Mouse (Mus musculus) kidney, adult 2 months (tissue): ENCODE data around the gene Rimbp2. TPM values are rescaled to one million over a fixed set of nuclear protein-coding genes. Genes with fewer than 3 reads are reported as not detected.

Experiments used
- DNase-seq: peaks from one replicate; pipeline ENCODE4 v3.0.0; 2021
- H3K27ac ChIP-seq: fragments of 200-500 bp; 2 replicates; pipeline ENCODE4 v1.5.1; 2012; ENCODE audit warnings: low read depth, low read length, control low read depth, inconsistent platforms; ENCODE audit not compliant: insufficient read depth
- H3K27me3 ChIP-seq: fragments of 200-500 bp; replicated peaks from 2 replicates; pipeline ENCODE4 v1.6.1; 2012; ENCODE audit warnings: mild to moderate bottlenecking, moderate library complexity, low read length, inconsistent platforms; ENCODE audit not compliant: control insufficient read depth, insufficient read depth
- H3K36me3 ChIP-seq: fragments of 200-500 bp; 2 replicates; pipeline ENCODE4 v1.6.1; 2012; ENCODE audit warnings: mild to moderate bottlenecking, moderate library complexity, low read length, inconsistent platforms; ENCODE audit not compliant: control insufficient read depth, insufficient read depth
- H3K4me1 ChIP-seq: fragments of 200-500 bp; 2 replicates; pipeline ENCODE4 v1.6.1; 2011; ENCODE audit warnings: low read length; ENCODE audit not compliant: control insufficient read depth, insufficient read depth
- H3K4me3 ChIP-seq: fragments of 200-500 bp; 2 replicates; pipeline ENCODE4 v1.5.1; 2011; ENCODE audit warnings: mild to moderate bottlenecking, low read depth, low read length, control low read depth; ENCODE audit not compliant: insufficient read depth
- CTCF ChIP-seq: fragments of 200-500 bp; conservative IDR thresholded peaks from 2 replicates; pipeline ENCODE4 v1.5.1; 2011; ENCODE audit warnings: low read depth, mild to moderate bottlenecking, control low read depth, low read length, moderate library complexity, mixed read lengths; ENCODE audit not compliant: insufficient read depth, insufficient read length
- POLR2A ChIP-seq: fragments of 200-500 bp; IDR thresholded peaks from one replicate; pipeline ENCODE4 v1.6.1; 2011; ENCODE audit warnings: low read depth, low read length, control low read depth
- WGBS: fragments of 180-500 bp; shearing (Covaris S2); methylation state at CpG from one replicate; pipeline ENCODE4 v1.1.7; 2018; 5-methylcytosine and 5-hydroxymethylcytosine counted together
- polyA plus RNA-seq: library from polyadenylated mRNA; depleted of rRNA; stranded (reverse); fragments of >200 nt; gene quantifications from 2 replicates; pipeline ENCODE4 v1.2.3, GENCODE M21; 2012

The Rimbp2 gene
- polyA plus RNA-seq, 1 experiment = 0.55 TPM

DNA sequence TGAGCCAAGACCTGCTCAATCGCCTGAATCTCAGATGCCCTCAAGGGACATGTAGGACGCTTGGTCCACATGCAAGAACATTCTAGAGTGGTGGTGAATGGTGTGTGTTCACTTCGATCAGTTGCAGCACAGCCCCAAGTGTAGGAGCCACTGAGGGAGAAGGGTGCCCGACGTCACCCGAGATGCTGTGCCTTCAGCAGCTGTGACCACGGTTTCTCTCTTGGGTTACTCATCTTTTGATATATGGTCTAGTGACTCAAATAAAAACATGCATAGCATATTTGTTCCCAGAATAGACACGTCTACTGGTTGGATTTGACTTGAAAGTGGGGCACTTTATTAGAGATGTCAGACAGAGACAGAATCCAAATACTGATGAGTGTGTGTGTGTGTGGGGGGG, 105.5 kb downstream of the Rimbp2 start:
- 63% methylated on average over 8 of the region's 8 CpGs for WGBS
- Histone ChIP-seq H3K4me1 (no peaks in the 10 kb centered on the region), H3K27me3 (no peaks in the 10 kb centered on the region), H3K4me3 (no peak overlapping the region), H3K36me3 (no peaks in the 10 kb centered on the region), H3K27ac (no peak overlapping the region)
- no peak for DNase-seq
- TF ChIP-seq CTCF (no peak), POLR2A (no peak)

DNA sequence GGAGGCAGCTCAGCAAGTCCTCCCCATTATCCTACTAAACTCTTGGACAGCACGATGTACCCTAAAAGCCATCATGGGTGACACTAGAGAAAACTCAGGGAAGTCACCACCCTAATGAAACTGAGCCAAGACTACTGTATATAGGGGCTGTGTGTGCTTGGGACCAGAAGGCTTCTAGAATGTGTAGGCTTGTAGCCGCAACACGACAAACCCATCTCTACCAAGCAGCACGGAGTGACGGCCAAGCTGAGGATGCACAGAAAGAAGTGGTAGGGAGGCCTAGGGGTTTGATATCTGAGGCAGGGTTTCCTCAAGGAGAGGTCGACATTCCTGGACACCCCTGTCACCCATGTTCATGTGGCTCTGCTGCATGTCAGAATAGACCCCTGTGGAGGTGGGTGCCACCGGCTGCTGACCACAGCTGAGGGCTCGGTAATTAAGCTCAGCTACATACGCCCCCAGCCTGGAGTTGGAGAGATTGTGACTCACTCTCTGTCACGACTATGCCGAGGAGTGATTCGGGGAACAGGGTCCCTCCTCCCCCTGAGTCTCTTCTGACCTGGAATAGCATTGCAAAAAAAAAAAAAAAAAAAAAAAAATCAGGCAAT, 106.7 kb downstream of the Rimbp2 start:
- Histone ChIP-seq H3K4me3 (no peak overlapping the region), H3K36me3 (no peaks in the 10 kb centered on the region), H3K4me1 (no peaks in the 10 kb centered on the region), H3K27ac (no peak overlapping the region), H3K27me3 (no peaks in the 10 kb centered on the region)
- no peak for DNase-seq
- WGBS = 76% methylated on average over 12 of the region's 12 CpGs
- no peak for TF ChIP-seq CTCF
- TF ChIP-seq POLR2A = no peak

DNA sequence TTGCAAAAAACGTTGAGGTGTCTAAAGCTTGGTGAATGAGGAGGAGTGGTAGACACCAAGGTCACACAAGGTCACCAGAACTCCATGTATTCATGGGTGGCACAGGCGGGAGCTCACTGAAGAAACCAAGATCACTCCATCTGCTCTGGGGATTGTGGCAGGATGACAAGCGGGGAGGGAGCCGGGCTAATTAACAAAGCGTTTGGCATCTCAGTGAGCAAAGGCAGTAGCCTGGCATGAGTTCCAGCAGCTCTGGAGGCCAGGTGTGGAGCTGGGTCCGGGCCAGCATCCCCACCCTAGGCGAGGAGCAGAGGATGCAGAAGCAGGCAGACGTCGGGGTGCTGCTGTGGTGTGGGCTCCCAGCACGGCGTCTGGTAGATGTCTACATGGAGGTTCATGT, 108.3 kb downstream of the Rimbp2 start:
- Histone ChIP-seq H3K4me3 (no peak overlapping the region), H3K4me1 (no peaks in the 10 kb centered on the region), H3K27me3 (no peaks in the 10 kb centered on the region), H3K36me3 (no peaks in the 10 kb centered on the region), H3K27ac (no peak overlapping the region)
- DNase-seq = no peak
- no peak for TF ChIP-seq POLR2A
- no peak for TF ChIP-seq CTCF
- 86% methylated on average over 11 of the region's 11 CpGs for WGBS

DNA sequence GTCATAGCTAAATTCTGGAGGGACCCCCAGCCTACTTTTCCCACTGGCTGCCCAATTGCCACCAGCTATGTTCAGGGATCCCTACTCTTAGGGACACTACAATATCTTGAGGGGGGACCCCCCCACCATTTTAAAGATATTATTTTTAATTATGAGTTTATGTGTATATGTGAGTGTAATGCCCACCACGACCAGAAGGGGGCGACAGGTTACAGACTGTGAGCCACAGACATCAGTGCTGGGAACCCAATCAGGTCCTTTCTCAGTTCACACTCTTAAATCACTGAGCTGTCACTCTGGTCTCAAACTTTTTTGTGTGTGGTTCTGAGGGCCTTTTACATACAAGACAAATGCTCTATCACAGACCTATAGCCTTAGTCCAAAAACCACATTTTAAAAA, 109.3 kb downstream of the Rimbp2 start:
- TF ChIP-seq CTCF (0 out of 2 replicates have a peak, but pooled peaks have one; percentile 16), POLR2A (no peak)
- no peaks in the 10 kb centered on the region for H3K4me1 ChIP-seq
- H3K27me3 ChIP-seq = no peaks in the 10 kb centered on the region
- H3K36me3 ChIP-seq = no peaks in the 10 kb centered on the region
- WGBS = 46% methylated on average over 2 of the region's 2 CpGs
- DNase-seq = no peak
- H3K4me3 ChIP-seq = no peak overlapping the region
- H3K27ac ChIP-seq = no peak overlapping the region

DNA sequence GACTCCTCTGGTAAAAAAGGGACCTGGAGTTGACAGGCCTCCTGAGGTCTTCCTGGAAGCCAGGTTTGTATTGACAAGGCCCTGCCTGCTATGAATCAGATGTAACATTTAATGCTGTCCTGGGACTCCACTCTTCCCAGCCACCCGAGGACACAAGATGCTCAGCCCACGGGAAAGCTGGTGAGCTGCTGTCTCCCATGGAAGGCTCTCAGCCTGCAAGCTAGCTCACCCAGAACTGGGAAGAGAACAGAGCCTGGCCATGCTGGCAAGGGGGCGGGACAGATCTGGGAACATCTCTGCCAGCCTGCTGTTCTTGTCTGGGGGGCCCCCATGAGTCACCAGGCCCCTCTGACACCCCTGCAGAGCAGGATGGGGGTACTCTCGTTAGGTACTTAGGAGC, 111.7 kb downstream of the Rimbp2 start:
- H3K4me1 ChIP-seq = no peaks in the 10 kb centered on the region
- no peak overlapping the region for H3K4me3 ChIP-seq
- DNase-seq = no peak
- WGBS = 66% methylated on average over 4 of the region's 4 CpGs
- H3K36me3 ChIP-seq = no peaks in the 10 kb centered on the region
- no peaks in the 10 kb centered on the region for H3K27me3 ChIP-seq
- H3K27ac ChIP-seq = no peak overlapping the region
- TF ChIP-seq CTCF = no peak
- no peak for TF ChIP-seq POLR2A

DNA sequence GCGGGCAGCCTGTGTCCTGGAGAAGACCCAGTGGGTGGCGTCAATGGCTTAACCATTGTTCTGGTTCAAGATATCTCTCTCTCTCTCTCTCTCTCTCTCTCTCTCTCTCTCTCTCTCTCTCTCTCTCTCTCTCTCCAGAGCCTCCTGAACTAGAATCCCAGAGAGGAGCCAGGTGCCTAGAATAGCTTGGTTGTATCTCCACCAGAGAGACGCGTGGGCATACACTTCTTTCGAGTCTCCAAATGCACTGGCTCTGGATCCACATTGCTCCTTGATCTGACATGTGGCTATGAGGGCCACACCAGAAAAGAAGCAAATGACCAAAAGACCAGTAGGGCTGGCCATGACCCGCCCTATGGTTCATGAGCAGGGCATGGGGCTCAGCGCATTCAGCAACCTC, 116.2 kb downstream of the Rimbp2 start:
- Histone ChIP-seq H3K4me3 (no peak overlapping the region), H3K4me1 (no peaks in the 10 kb centered on the region), H3K27ac (no peak overlapping the region), H3K27me3 (no peaks in the 10 kb centered on the region), H3K36me3 (no peaks in the 10 kb centered on the region)
- WGBS = 92% methylated on average over 7 of the region's 7 CpGs
- TF ChIP-seq CTCF (no peak), POLR2A (no peak)
- no peak for DNase-seq

DNA sequence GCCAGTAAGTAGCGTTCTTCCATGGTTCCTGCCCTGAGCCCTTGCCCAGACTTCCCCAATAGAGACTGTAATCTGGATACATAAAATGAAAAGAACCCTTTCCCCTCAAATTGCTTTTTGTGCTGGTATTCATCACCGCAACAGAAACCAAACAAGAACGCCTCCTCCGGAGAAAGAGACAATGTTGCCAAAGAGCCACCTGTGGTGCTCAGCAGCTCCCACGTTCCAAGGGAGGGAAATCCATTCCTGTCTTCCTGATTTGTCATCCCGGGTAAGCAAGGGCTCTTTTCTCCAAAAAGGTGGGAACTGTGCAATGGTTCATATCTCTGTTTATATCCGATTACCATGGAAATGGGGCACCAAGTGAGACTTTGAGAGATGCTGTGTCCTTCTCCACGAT, 119.2 kb downstream of the Rimbp2 start:
- Histone ChIP-seq H3K4me3 (no peak overlapping the region), H3K36me3 (no peaks in the 10 kb centered on the region), H3K27me3 (no peaks in the 10 kb centered on the region), H3K4me1 (no peaks in the 10 kb centered on the region), H3K27ac (no peak overlapping the region)
- DNase-seq = no peak
- 68% methylated on average over 8 of the region's 8 CpGs for WGBS
- TF ChIP-seq POLR2A (no peak), CTCF (no peak)
